Mouse (Mus musculus) liver, postnatal 0 days (tissue): ENCODE results near the gene Mblac2. TPM values are rescaled to one million over a fixed set of nuclear protein-coding genes. Genes with fewer than 3 reads are reported as not detected.

ENCODE experiments used
- ATAC-seq: fragments of 200-750 bp; cut with Nextera tagmentation; 2 replicates; pipeline ENCODE4 v1.8.0; 2017; ENCODE audit warnings: mild to moderate bottlenecking, moderate library complexity
- DNase-seq: peaks from one replicate; pipeline ENCODE4 v3.0.0-alpha.2; 2016
- H3K27ac ChIP-seq: fragments of 300-500 bp; sonication (generic); 2 replicates; pipeline ENCODE4 v1.5.1; 2014; ENCODE audit warnings: antibody characterized with exemption, moderate library complexity, mild to moderate bottlenecking, low read depth
- H3K27me3 ChIP-seq: fragments of 300-500 bp; sonication (generic); 2 replicates; pipeline ENCODE4 v1.6.1; 2014; ENCODE audit warnings: low read length, control low read depth, mixed read lengths; ENCODE audit not compliant: insufficient read depth
- H3K36me3 ChIP-seq: fragments of 300-500 bp; sonication (generic); replicated peaks from 2 replicates; pipeline ENCODE4 v1.6.1; 2014; ENCODE audit warnings: mild to moderate bottlenecking, control low read depth, low read length, moderate library complexity, mixed read lengths; ENCODE audit not compliant: insufficient read depth
- H3K4me1 ChIP-seq: fragments of 300-500 bp; sonication (generic); 2 replicates; pipeline ENCODE4 v1.6.1; 2014; ENCODE audit warnings: antibody characterized with exemption, mild to moderate bottlenecking, control low read depth; ENCODE audit not compliant: insufficient read depth
- H3K4me2 ChIP-seq: fragments of 300-500 bp; sonication (generic); 2 replicates; pipeline ENCODE4 v1.6.1; 2014; ENCODE audit warnings: low read depth, mild to moderate bottlenecking, low read length, moderate library complexity, mixed read lengths
- H3K4me3 ChIP-seq: fragments of 300-500 bp; sonication (generic); 2 replicates; pipeline ENCODE4 v1.5.1; 2014; ENCODE audit warnings: low read depth, low read length
- H3K9ac ChIP-seq: fragments of 300-500 bp; sonication (generic); replicated peaks from 2 replicates; pipeline ENCODE4 v1.6.1; 2014; ENCODE audit warnings: mild to moderate bottlenecking, moderate library complexity
- H3K9me3 ChIP-seq: fragments of 300-500 bp; sonication (generic); 2 replicates; pipeline ENCODE4 v1.6.1; 2016; ENCODE audit warnings: mild to moderate bottlenecking, control low read depth, low read length, mixed read lengths
- CTCF ChIP-seq: sonication (generic); IDR thresholded peaks from 2 replicates; pipeline ENCODE4 v1.5.1; 2016; ENCODE audit warnings: antibody characterized with exemption, low read depth
- EP300 ChIP-seq: IDR thresholded peaks from 2 replicates; pipeline ENCODE4 v1.6.1; 2016; ENCODE audit warnings: antibody characterized with exemption, low read depth, mild to moderate bottlenecking
- WGBS: fragments of 180-500 bp; shearing (Covaris S2); extraction: QIAGEN DNeasy Blood & Tissue Kit; methylation state at CpG from one replicate; pipeline ENCODE4 v1.1.7; 2014; ENCODE audit not compliant: insufficient replicate concordance; 5-methylcytosine and 5-hydroxymethylcytosine counted together
- polyA plus RNA-seq: library from polyadenylated mRNA; unstranded; fragments of >200 nt; fragmentation: Nextera tagmentation; extraction: Ambion mirVana; gene quantifications from 2 replicates; pipeline ENCODE4 v1.2.1, GENCODE M21; 2015

Mblac2 gene
- polyA plus RNA-seq, 1 experiment from 2014 or later: 3.1 TPM

DNA sequence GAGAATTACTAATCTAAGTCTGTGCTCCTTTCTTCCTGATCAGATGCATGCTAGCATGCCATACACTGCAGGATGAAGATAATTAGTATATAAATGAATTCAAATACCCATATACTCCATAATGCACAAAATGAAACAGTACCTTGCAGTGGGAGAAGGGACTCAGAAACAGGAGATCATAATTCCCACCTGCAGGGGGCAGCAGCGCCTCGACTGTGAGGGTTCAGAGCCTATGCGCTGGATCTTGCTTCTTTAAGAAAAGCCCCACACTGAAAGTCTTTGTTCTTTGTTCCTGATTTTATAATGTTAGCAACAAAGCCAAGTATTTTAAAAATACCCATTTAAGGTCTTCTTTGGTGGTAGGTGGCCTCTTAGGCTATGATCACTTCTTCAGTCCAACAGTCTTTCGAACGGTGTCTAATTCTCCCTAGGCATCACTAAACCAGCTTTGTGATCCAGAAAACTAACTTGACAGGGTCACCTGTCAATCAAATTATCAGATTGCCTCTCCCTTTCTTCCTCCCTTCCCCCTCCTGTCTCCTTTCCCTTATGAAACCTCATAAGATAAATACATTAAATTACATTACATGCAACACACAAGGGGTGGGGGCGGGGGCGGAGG lies 56.0 kb downstream of the Mblac2 start:
- Histone ChIP-seq H3K4me1 (no peaks in the 10 kb centered on the region), H3K9me3 (no peaks in the 10 kb centered on the region), H3K4me2 (no peak overlapping the region), H3K9ac (no peak overlapping the region), H3K27me3 (no peaks in the 10 kb centered on the region), H3K4me3 (no peak overlapping the region), H3K27ac (no peak overlapping the region), H3K36me3 (no peaks in the 10 kb centered on the region)
- WGBS: 82% methylated on average over 7 of the region's 7 CpGs
- ATAC-seq: no peak
- DNase-seq: peak; percentile 55
- no peak for TF ChIP-seq EP300
- TF ChIP-seq CTCF: peak; percentile 65

DNA sequence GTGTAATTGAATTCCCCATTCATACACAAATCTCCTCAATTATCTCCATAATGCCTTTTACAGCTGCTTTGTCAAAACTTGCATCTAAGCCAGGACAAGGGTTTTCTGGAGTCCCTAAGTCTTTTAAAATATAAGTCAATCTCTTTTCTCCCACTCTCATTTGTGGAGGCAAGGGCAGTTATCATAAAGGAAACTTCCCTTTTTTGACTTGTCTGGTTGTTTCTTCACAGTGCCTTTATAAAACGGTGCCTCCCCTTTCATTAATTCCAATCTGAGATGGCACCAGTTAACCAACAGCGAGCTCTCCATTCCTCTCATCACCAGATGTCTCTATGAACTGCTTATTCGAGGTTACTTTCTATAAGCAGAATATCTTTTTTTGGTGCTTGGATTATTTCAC lies 65.1 kb downstream of the Mblac2 start:
- no peak for TF ChIP-seq EP300
- no peak for TF ChIP-seq CTCF
- no peak for DNase-seq
- no peaks in the 10 kb centered on the region for H3K9me3 ChIP-seq
- no peak overlapping the region for H3K4me3 ChIP-seq
- no peak overlapping the region for H3K9ac ChIP-seq
- H3K4me1 ChIP-seq: no peaks in the 10 kb centered on the region
- H3K27ac ChIP-seq: no peak overlapping the region
- WGBS: 59% methylated on average over 3 of the region's 3 CpGs
- H3K4me2 ChIP-seq: no peak overlapping the region
- H3K36me3 ChIP-seq: no peaks in the 10 kb centered on the region
- ATAC-seq: no peak
- H3K27me3 ChIP-seq: no peaks in the 10 kb centered on the region

DNA sequence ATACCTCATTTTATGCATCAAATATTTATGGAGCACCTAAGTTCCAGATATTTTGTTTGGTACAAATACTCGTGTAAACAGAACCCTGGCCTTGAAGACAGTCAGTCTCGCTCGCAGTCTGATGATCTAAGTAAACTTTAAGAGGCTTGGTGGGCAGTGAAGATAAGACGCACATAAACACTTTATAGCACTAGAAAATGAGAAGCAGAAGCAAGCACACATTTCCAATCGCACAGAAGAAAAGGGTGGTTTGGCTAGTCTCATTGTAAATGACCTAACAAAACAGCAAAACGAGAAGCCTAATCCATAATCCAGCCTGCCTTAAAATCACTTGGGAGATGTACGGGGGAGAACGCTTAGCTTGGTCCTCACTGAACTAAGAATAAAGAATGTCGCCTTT lies 71.3 kb downstream of the Mblac2 start:
- TF ChIP-seq CTCF (no peak), EP300 (no peak)
- no peaks in the 10 kb centered on the region for H3K9me3 ChIP-seq
- H3K4me3 ChIP-seq: peak overlapping the region; percentile 84
- H3K27ac ChIP-seq: peak overlapping the region; percentile 98; the same call in 1 of the 2 replicates
- ATAC-seq (no peak), DNase-seq (no peak)
- H3K9ac ChIP-seq: peak overlapping the region; percentile 91
- H3K4me2 ChIP-seq: peak overlapping the region; percentile 81
- H3K27me3 ChIP-seq: no peaks in the 10 kb centered on the region
- H3K36me3 ChIP-seq: peaks cover 13% of the 10 kb centered on the region
- peaks cover 9% of the 10 kb centered on the region for H3K4me1 ChIP-seq
- 26% methylated on average over 9 of the region's 9 CpGs for WGBS

DNA sequence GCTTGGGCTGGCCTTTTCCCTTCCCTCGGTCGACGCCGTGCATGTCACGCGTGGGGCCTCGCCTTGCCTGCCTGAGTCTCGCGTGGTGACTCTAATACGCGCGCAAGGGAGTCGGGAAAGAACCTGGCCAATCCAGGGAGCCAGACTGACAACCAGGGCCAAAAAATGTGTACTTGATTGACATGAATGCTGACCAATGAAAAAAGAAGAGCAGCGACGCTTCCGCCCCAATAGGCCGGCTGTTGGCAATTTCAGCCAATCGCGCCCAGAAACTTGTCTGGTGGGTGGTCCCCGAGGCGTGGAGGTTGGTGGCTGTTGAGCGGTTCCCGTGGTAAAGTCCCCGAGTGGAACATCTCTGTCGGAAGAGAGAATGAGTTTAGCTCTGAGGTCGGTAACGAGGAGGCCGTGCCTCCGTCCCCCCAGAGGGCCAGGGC lies 71.8 kb downstream of the Mblac2 start, which contains the start of gene Cetn3:
TSS of gene Cetn3 (plus strand) at position 107 of the 434 bp plus-strand sequence.
- DNase-seq: peak; percentile 92
- H3K9ac ChIP-seq: peak within 1 kb of the TSS; percentile 91
- TF ChIP-seq EP300 (0 out of 2 replicates have a peak, but pooled peaks have one; percentile 5), CTCF (no peak)
- no peaks in the 10 kb centered on the region for H3K9me3 ChIP-seq
- H3K4me1 ChIP-seq: peaks cover 9% of the 10 kb centered on the region
- WGBS: under 1% methylated on average over 29 of the region's 29 CpGs
- peak; percentile 87 for ATAC-seq
- H3K4me3 ChIP-seq: peak within 1 kb of the TSS; percentile 84
- peaks cover 17% of the 10 kb centered on the region for H3K36me3 ChIP-seq
- H3K27me3 ChIP-seq: no peaks in the 10 kb centered on the region
- H3K4me2 ChIP-seq: peak within 1 kb of the TSS; percentile 81
- peak within 1 kb of the TSS; percentile 98 for H3K27ac ChIP-seq

DNA sequence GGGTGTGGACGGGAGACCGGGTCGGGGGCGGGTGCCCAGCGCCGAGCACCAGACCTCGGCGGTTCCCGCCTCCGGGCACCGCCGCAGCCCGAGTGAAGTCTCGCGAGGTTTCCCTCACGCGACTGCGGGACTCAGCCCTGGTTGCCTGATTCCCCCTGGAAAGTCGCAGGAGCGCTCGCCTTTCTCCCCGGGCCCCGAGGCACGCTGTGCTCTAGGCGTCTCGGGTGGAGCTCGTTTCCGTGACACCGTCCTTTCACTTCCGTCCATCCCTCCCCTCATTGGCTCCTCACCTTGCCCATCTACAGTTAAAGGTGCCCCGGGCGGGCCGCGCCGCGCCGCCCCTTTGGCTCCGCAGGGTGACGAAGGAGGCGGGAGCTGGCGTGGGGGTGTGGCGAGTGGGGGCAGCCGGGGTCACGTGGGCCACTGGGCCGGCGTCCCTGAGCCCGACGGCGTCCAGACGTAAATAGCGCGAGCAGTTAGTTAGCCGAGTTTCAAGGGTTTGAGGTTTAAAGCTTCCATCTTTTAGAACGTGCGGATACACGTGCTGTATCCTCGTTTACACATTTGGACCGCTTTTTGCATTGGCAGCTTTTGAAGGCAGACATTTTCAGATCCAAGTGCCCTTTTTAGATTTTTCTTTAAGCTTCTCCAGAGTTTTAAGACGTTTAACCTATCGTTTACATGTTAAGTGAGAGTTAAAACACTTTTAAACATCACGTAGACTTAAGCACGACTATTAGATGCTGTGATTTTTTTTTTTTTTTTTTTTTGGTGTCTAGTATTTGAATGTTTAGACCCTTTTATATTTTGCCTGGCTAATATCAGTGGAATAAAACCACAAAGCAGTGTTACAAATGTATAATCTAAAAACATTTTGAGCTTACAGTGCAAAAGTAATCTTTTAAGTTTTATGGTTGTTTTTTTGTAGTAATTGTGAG lies 72.5 kb downstream of the Mblac2 start:
- H3K4me2 ChIP-seq: peak overlapping the region; percentile 81
- H3K27ac ChIP-seq: peak overlapping the region; percentile 98
- H3K4me1 ChIP-seq: peaks cover 9% of the 10 kb centered on the region
- no peaks in the 10 kb centered on the region for H3K9me3 ChIP-seq
- no peaks in the 10 kb centered on the region for H3K27me3 ChIP-seq
- H3K36me3 ChIP-seq: peaks cover 19% of the 10 kb centered on the region
- H3K4me3 ChIP-seq: peak overlapping the region; percentile 84
- peak overlapping the region; percentile 91 for H3K9ac ChIP-seq
- DNase-seq: peak; percentile 98
- ATAC-seq: peak; percentile 94
- under 1% methylated on average over 54 of the region's 62 CpGs for WGBS
- TF ChIP-seq CTCF (no peak), EP300 (peak; percentile 32; the same call in 1 of the 2 replicates)
